Mouse (Mus musculus) gastrocnemius, postnatal 4 days (tissue): ENCODE data around the gene Nudt17. TPM values are rescaled to one million over a fixed set of nuclear protein-coding genes. Genes with fewer than 3 reads are reported as not detected.
"Not testable (repeated sequence)": the region's sequence is repeated elsewhere in the genome, so short reads cannot be mapped to it uniquely, and the experiment has no call there.

Experiments used
- DNase-seq, 2 experiments: peaks; one replicate each; pipeline ENCODE4 v3.0.0; 2021 to 2022; ENCODE audit warnings: low spot score in 2 of 2, mixed read lengths in 2 of 2
- total RNA-seq, 2 experiments: library from RNA; stranded (reverse); gene quantifications; 2 replicates each; pipeline ENCODE4 v1.2.3; 2021

The Nudt17 gene
- total RNA-seq, 2 experiments from 2014 or later: 1.3 to 1.7 TPM

- DNase-seq: no peak
Observed at GRCm38 (mm10) chr3:96706217-96706616, 2.1 kb downstream of the Nudt17 start.

GRCm38 (mm10) chr3:96704778-96705177, 3.6 kb downstream of the Nudt17 start:
- DNase-seq: peak in 1 of 2 experiments; percentile 33

- no peak for DNase-seq
Observed at GRCm38 (mm10) chr3:96701003-96701402, 7.4 kb downstream of the Nudt17 start.

GRCm38 (mm10) chr3:96700376-96700775, 8.0 kb downstream of the Nudt17 start:
- DNase-seq: no peak

- no peak for DNase-seq
Observed at GRCm38 (mm10) chr3:96698993-96699690, 9.2 kb downstream of the Nudt17 start.

GRCm38 (mm10) chr3:96696766-96697732, 11.3 kb downstream of the Nudt17 start:
- DNase-seq: peak; percentile 91

- DNase-seq: peak; percentile 80 to 90
Observed at GRCm38 (mm10) chr3:96696198-96696765, 12.1 kb downstream of the Nudt17 start, which contains the start of gene Pias3. Gene Pias3 (plus strand): TSS chr3:96696384.

GRCm38 (mm10) chr3:96693579-96693978, 14.8 kb downstream of the Nudt17 start:
- no peak for DNase-seq

GRCm38 (mm10) chr3:96692506-96692905, 15.9 kb downstream of the Nudt17 start:
- peak; percentile 41 to 72 for DNase-seq

GRCm38 (mm10) chr3:96690298-96690697, 18.1 kb downstream of the Nudt17 start:
- no peak for DNase-seq

GRCm38 (mm10) chr3:96688854-96689253, 19.5 kb downstream of the Nudt17 start:
- no peak for DNase-seq

- not testable (repeated sequence) for DNase-seq
Observed at GRCm38 (mm10) chr3:96686057-96686456, 22.3 kb downstream of the Nudt17 start.

- no peak for DNase-seq
Observed at GRCm38 (mm10) chr3:96684822-96685156, 23.6 kb downstream of the Nudt17 start.

- no peak for DNase-seq
Observed at GRCm38 (mm10) chr3:96684151-96684821, 24.1 kb downstream of the Nudt17 start.

- DNase-seq: no peak
Observed at GRCm38 (mm10) chr3:96683496-96683895, 24.9 kb downstream of the Nudt17 start.

- DNase-seq: no peak
Observed at GRCm38 (mm10) chr3:96680269-96680956, 27.9 kb downstream of the Nudt17 start.

GRCm38 (mm10) chr3:96679159-96679674, 29.1 kb downstream of the Nudt17 start:
- DNase-seq: no peak

GRCm38 (mm10) chr3:96678456-96678855, 29.9 kb downstream of the Nudt17 start:
- no peak for DNase-seq

GRCm38 (mm10) chr3:96675690-96676089, 32.7 kb downstream of the Nudt17 start:
- DNase-seq: no peak

- no peak for DNase-seq
Observed at GRCm38 (mm10) chr3:96675171-96675570, 33.2 kb downstream of the Nudt17 start.
